Mouse (Mus musculus) midbrain, embryonic 16.5 days (tissue): ENCODE measurements at regions not wholly inside any gene's neighbourhood (a gene's known extent, or its start where the extent isn't known, plus 50 kb on each side); places are given as distances from the start of the nearest gene placed in this dataset.

Experiments
- ATAC-seq: fragments of 200-750 bp; cut with Nextera tagmentation; 2 replicates; pipeline ENCODE4 v1.8.0; 2017; ENCODE audit warnings: moderate TSS enrichment
- H3K27ac ChIP-seq: fragments of 300-500 bp; sonication (generic); 2 replicates; pipeline ENCODE4 v1.5.1; 2014; ENCODE audit warnings: mild to moderate bottlenecking, low read length, mixed read lengths
- H3K27me3 ChIP-seq: fragments of 300-500 bp; sonication (generic); 2 replicates; pipeline ENCODE4 v1.6.1; 2014; ENCODE audit warnings: low read depth, low read length, mixed read lengths; ENCODE audit not compliant: control insufficient read depth, insufficient read depth
- H3K36me3 ChIP-seq: fragments of 300-500 bp; sonication (generic); 2 replicates; pipeline ENCODE4 v1.6.1; 2014; ENCODE audit warnings: mild to moderate bottlenecking, low read length, moderate library complexity, mixed read lengths; ENCODE audit not compliant: control insufficient read depth, insufficient read depth
- H3K4me1 ChIP-seq: fragments of 300-500 bp; sonication (generic); 2 replicates; pipeline ENCODE4 v1.6.1; 2014; ENCODE audit warnings: mild to moderate bottlenecking, low read length, mixed read lengths; ENCODE audit not compliant: control insufficient read depth, insufficient read depth
- H3K4me2 ChIP-seq: fragments of 300-500 bp; sonication (generic); 2 replicates; pipeline ENCODE4 v1.6.1; 2014; ENCODE audit warnings: mild to moderate bottlenecking, low read length, mixed read lengths
- H3K4me3 ChIP-seq: fragments of 300-500 bp; sonication (generic); 2 replicates; pipeline ENCODE4 v1.5.1; 2014; ENCODE audit warnings: low read depth, mild to moderate bottlenecking, low read length, moderate library complexity, mixed read lengths
- H3K9ac ChIP-seq: fragments of 300-500 bp; sonication (generic); 2 replicates; pipeline ENCODE4 v1.6.1; 2014; ENCODE audit warnings: low read depth, low read length, mixed read lengths
- H3K9me3 ChIP-seq: fragments of 300-500 bp; sonication (generic); replicated peaks from 2 replicates; pipeline ENCODE4 v1.6.1; 2014; ENCODE audit warnings: mild to moderate bottlenecking, low read length, mixed read lengths; ENCODE audit not compliant: control insufficient read depth, poor library complexity, severe bottlenecking
- WGBS: fragments of 180-500 bp; shearing (Covaris S2); extraction: QIAGEN DNeasy Blood & Tissue Kit; methylation state at CpG from one replicate; pipeline ENCODE4 v1.1.7; 2014; 5-methylcytosine and 5-hydroxymethylcytosine counted together

DNA sequence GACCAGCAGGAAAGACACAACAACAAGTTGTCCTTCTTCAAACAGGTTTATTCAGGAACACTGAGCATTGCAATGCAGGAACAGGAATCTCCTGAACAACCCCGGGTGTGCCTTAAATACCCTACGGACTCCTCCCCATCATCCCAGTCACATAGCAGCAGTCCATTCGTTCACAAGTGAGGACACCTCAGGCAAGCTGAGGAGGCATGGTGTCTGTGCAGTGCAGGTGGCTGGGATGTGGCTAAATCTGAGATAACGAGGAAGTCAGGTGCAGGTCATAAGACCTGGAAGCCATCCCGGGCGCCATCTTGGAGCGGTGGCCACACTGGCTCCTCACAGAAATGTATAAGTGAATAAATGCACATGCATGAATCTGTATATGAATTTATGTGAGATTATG, 826.0 kb downstream of the Slitrk6 start:
- no peaks in the 10 kb centered on the region for H3K4me1 ChIP-seq
- no peaks in the 10 kb centered on the region for H3K27me3 ChIP-seq
- H3K4me3 ChIP-seq, result no peak overlapping the region
- no peak overlapping the region for H3K9ac ChIP-seq
- no peaks in the 10 kb centered on the region for H3K9me3 ChIP-seq
- 92% methylated on average over 7 of the region's 7 CpGs for WGBS
- no peak for ATAC-seq
- no peak overlapping the region for H3K4me2 ChIP-seq
- no peaks in the 10 kb centered on the region for H3K36me3 ChIP-seq
- no peak overlapping the region for H3K27ac ChIP-seq

DNA sequence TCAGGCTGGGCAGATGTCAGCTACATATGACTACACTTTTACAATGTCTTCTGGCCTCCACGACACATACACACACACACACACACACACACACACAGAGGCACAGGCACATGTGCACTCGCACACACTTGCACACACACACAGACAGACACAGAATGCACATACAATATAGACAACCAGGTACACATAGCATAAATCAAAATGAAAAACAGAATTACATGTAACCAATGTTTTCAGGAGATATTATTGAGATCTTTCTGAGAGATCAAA, 863.1 kb downstream of the Slitrk6 start:
- WGBS, result 93% methylated on average over 2 of the region's 2 CpGs
- Histone ChIP-seq H3K9me3 (no peaks in the 10 kb centered on the region), H3K36me3 (no peaks in the 10 kb centered on the region), H3K27me3 (no peaks in the 10 kb centered on the region), H3K4me3 (no peak overlapping the region), H3K4me1 (no peaks in the 10 kb centered on the region), H3K4me2 (no peak overlapping the region), H3K27ac (no peak overlapping the region), H3K9ac (no peak overlapping the region)
- ATAC-seq, result no peak

DNA sequence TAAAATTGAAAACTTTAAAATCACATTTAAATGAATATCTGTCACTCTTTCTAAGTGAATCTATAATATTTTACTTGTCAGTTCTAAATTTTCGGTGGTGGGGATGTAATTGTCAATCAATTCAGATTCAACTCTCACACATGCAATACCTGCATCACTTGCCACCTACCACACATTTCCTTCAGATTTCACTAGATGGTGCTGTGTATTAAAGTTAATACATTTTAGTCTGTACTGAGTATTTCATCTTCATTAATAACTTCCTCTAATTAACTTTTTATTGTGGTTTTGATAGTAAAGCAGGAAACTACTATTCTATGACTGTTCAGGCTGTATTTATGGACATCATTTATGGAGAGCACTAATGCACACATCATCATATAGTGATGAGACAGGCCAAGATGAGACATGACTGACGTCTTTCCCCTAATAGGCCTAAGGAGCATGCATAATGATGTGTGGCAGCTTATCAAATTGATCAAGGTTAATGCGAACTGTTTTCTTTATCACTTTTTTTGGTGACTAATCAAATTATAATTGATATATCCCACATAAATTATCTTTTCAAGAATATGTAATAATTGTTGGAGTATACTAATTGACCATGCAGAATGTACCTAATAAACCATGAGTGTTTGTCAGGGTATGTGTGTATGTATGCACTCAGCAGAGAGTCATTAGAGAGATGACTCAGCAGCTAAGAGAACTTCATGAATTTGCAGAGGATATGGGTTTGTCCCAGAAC, 863.6 kb downstream of the Slitrk6 start:
- WGBS, result 73% methylated on average over 3 of the region's 3 CpGs
- Histone ChIP-seq H3K4me2 (no peak overlapping the region), H3K4me1 (no peaks in the 10 kb centered on the region), H3K27ac (no peak overlapping the region), H3K36me3 (no peaks in the 10 kb centered on the region), H3K9me3 (no peaks in the 10 kb centered on the region), H3K9ac (no peak overlapping the region), H3K4me3 (no peak overlapping the region), H3K27me3 (no peaks in the 10 kb centered on the region)
- peak; percentile 79; the same call in 1 of the 2 replicates for ATAC-seq

DNA sequence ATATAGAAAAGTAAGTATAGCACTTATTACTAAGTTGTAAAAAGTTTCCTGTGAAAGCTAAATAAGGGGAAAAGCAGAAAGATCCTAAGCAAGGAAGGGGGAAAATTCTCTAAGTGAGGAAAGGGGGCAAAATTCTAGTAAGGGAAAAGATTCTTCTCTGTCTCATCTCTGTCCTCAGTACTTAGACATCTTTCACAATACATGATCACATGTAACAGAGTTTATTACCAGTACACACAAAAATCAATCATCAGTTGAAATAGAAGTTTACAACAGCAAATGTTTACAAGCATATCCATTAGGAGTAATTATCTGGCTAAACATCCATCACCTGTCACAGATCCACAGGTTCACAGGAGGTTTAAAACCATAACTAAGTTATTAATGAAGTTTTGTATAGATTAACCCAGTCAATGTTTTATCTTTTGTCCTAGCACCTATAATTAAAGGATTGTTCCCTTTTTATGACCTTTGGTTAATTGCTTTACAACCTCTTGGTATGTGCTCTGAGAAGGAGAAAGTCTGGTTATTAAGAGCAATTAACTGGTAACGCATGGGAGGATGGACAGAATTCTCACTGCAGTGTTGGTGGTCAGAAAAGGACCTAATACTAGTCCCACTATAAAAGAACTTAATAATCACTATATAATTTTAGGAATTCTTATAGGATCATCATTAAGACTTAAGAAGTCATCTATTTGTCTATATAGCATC, 877.8 kb downstream of the Slitrk6 start:
- H3K4me3 ChIP-seq, result no peak overlapping the region
- no peaks in the 10 kb centered on the region for H3K27me3 ChIP-seq
- WGBS, result 95% methylated on average over 1 of the region's 1 CpGs
- H3K9me3 ChIP-seq, result no peaks in the 10 kb centered on the region
- no peaks in the 10 kb centered on the region for H3K4me1 ChIP-seq
- ATAC-seq, result no peak
- H3K27ac ChIP-seq, result no peak overlapping the region
- no peak overlapping the region for H3K9ac ChIP-seq
- H3K36me3 ChIP-seq, result no peaks in the 10 kb centered on the region
- H3K4me2 ChIP-seq, result no peak overlapping the region

DNA sequence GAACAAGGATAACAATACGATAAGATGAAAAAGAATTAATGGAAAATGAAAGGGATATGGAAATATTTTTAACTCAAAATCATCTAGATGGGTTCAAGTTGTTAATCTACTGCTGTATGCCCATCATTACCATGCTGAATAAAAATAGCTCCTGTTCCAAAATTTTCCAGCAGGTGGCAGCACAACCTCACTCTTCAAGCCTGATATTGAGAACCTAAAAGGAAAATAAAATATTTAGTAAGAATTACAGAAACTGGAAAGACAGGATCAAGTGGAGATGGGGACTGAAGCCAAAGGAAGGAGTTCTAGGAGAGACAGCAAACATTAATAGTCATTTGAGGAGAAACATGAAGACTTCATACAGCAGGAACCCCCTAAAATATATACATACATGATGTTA, 880.7 kb downstream of the Slitrk6 start:
- 2% methylated on average over 1 of the region's 1 CpGs for WGBS
- Histone ChIP-seq H3K4me1 (no peaks in the 10 kb centered on the region), H3K4me3 (no peak overlapping the region), H3K9ac (no peak overlapping the region), H3K27ac (no peak overlapping the region), H3K4me2 (no peak overlapping the region), H3K36me3 (no peaks in the 10 kb centered on the region), H3K9me3 (no peaks in the 10 kb centered on the region), H3K27me3 (no peaks in the 10 kb centered on the region)
- peak; percentile 42; the same call in 1 of the 2 replicates for ATAC-seq

DNA sequence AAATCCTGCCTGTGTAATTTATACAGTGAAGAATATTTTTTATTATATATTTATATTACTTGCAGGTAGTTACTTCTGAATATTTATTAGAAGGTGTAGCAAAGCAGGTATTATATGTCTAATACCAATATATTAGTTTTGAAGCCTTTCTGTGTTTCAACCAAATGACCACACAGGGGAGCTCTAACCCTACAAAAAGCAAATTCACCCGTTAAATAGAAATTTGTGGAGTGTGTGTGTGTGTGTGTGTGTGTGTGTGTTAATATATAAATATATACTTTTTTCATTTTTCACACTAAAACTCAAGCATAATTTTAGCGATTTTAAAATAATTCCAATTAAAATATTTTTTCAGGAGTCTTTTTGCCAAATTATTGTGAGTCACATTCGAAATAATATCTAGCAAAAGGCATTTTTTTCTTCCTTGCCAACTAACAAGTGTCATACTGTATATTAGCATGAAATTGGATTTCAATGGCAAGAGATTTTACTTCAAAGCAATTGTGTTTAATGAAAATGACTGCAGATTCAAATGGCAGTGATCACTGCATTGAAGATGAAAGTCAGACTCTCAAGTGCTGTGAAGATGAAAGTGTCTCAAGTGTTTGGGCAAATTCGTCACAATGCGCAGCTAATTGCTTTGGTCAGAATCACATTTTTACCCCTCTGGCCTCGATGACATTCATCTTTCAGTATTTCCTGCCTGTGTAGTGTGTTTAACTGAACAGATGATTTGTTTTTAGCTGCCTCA, 914.4 kb downstream of the Slitrk6 start:
- Histone ChIP-seq H3K27me3 (no peaks in the 10 kb centered on the region), H3K9me3 (no peaks in the 10 kb centered on the region), H3K27ac (no peak overlapping the region), H3K4me3 (no peak overlapping the region), H3K4me2 (no peak overlapping the region), H3K9ac (no peak overlapping the region), H3K36me3 (no peaks in the 10 kb centered on the region), H3K4me1 (0 out of 2 replicates have a peak, but pooled peaks cover 2% of the 10 kb centered on the region)
- peak; percentile 79 for ATAC-seq
- 36% methylated on average over 6 of the region's 6 CpGs for WGBS

DNA sequence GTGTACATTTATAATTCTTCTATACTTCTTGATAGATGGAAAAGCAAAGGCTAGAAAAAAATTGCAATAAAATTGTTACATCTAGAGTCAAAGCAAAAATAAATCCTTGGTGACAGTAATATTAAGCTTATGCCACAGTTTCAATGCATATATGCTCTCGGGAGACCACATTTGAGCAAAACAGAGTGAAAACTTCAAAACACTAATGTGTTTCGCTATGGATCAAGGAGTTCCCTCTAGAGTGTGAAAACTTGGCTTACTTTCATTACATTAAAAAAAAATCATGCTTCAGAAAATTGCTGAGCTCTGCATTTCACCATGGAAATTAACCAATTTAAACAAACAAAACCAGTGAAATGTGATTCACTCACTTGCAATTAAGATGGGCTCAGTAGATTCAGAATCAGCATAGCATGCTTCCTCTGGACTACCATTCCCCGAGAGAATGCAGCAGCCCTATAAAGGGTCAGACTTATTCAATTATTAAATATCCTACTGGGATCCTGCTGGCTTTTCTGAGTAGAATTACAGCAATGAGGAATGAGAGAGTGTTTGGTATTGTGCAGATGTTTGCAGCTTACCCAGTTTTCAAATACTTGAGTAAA, 888.7 kb upstream of the Slitrk1 start:
- WGBS, result 44% methylated on average over 3 of the region's 3 CpGs
- peaks cover 3% of the 10 kb centered on the region; the same call in 1 of the 2 replicates for H3K4me1 ChIP-seq
- H3K27ac ChIP-seq, result no peak overlapping the region
- no peaks in the 10 kb centered on the region for H3K27me3 ChIP-seq
- H3K9me3 ChIP-seq, result no peaks in the 10 kb centered on the region
- H3K4me2 ChIP-seq, result no peak overlapping the region
- H3K9ac ChIP-seq, result no peak overlapping the region
- peak; percentile 71; the same call in 1 of the 2 replicates for ATAC-seq
- no peak overlapping the region for H3K4me3 ChIP-seq
- H3K36me3 ChIP-seq, result no peaks in the 10 kb centered on the region

DNA sequence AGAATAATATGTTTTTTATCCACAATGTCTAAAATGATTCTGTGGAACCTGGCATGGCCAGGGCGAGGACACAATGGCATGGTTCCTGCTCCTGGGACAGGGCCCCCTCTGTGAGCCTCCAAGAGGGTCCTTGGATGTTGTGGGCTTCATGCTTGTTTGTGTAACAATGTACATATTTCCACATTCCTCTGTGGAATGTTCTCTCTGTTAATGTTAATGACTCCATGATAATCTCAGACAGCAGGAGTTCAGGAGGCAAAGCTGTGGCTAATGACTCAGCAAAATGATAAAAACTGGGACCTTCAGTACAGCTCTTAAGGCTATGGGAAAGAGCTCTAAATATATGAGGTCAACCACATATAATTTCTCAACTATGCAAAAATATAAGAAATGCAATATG, 858.3 kb upstream of the Slitrk1 start:
- Histone ChIP-seq H3K36me3 (no peaks in the 10 kb centered on the region), H3K9ac (no peak overlapping the region), H3K4me3 (no peak overlapping the region), H3K4me2 (no peak overlapping the region), H3K27ac (no peak overlapping the region), H3K9me3 (no peaks in the 10 kb centered on the region), H3K4me1 (no peaks in the 10 kb centered on the region), H3K27me3 (no peaks in the 10 kb centered on the region)
- no peak for ATAC-seq
- 67% methylated on average over 1 of the region's 1 CpGs for WGBS

DNA sequence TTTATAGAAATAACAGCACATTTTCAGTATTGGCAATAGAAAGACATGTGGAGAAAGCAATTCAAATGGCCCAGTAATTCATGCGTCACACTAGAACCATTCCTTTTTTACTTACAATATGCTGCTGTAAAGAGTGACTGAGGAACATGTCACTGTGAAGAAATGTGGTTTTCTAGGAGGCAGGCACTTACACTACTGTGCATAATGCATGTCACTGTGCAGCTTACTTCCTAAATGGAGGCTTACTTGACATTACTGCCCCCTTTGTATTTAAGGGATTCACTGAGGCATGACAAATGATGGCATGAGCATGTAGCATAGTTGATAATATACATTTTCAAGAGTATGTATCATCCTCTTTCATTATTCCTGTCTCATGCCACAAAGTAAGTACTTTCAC, 846.9 kb upstream of the Slitrk1 start:
- no peak overlapping the region for H3K4me3 ChIP-seq
- H3K36me3 ChIP-seq, result no peaks in the 10 kb centered on the region
- no peaks in the 10 kb centered on the region for H3K4me1 ChIP-seq
- no peak for ATAC-seq
- H3K9me3 ChIP-seq, result no peaks in the 10 kb centered on the region
- no peak overlapping the region for H3K9ac ChIP-seq
- WGBS, result 68% methylated on average over 1 of the region's 1 CpGs
- H3K27ac ChIP-seq, result no peak overlapping the region
- no peak overlapping the region for H3K4me2 ChIP-seq
- no peaks in the 10 kb centered on the region for H3K27me3 ChIP-seq
